Mouse (Mus musculus): ENCODE results near the gene Bloc1s1.

DNA sequence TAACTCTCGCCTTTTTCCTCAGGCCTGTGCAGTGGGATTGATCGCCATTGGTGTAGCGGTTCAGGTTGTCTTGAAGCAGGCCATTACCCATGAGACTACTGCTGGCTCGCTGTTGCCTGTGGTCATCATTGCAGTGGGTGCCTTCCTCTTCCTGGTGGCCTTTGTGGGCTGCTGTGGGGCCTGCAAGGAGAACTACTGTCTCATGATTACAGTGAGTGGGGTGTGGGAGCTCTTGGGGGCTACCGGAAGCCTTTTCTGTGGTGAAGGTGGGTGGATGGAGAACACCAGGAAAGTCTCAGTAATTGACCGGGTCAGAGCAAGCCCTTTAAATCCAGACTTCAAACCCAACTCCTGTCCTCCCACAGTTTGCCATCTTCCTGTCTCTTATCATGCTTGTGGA lies 12.4 kb downstream of the Bloc1s1 start:
- TF ChIP-seq CTCF (conservative IDR thresholded peaks at IDR 0.05; ENCODE audit: low read length): no peak
- no peak for TF ChIP-seq NANOG (IDR thresholded peaks at IDR 0.05; ENCODE audit: borderline replicate concordance, low read length)
- no peak for TF ChIP-seq POU5F1 (IDR thresholded peaks at IDR 0.05; ENCODE audit: borderline replicate concordance, low read length)
